Mouse (Mus musculus): Measurements from ENCODE around the gene Metap1. TPM values are rescaled to one million over a fixed set of nuclear protein-coding genes. Genes with fewer than 3 reads are reported as not detected.
A peak's percentile ranks its signal among the peaks of the same experiment; 100 is the strongest.

Gene Metap1
- polyA plus RNA-seq, 1 experiment = 23.1 TPM

- H3K4me3 ChIP-seq (ENCODE audit: control insufficient read depth, insufficient read depth, low read length) = no peak overlapping the region
- TF ChIP-seq CTCF (IDR thresholded peaks at IDR 0.05; ENCODE audit: borderline replicate concordance, control insufficient read depth, extremely low read depth, insufficient read depth, low read length, poor library complexity) (no peak), POLR2A (IDR thresholded peaks at IDR 0.05; ENCODE audit: control insufficient read depth, extremely low read depth, insufficient read depth, low read length, poor library complexity) (no peak)
- DNase-seq = peak; percentile 54
- no peaks in the 10 kb centered on the region for H3K27me3 ChIP-seq (ENCODE audit: control insufficient read depth, insufficient read depth, low read length)
- 81% methylated on average over 3 of the region's 3 CpGs for WGBS
- no peak overlapping the region for H3K27ac ChIP-seq (ENCODE audit: control insufficient read depth, insufficient read depth, low read length)
- H3K4me1 ChIP-seq (replicated peaks; ENCODE audit: control insufficient read depth, insufficient read depth, low read length) = peaks cover 3% of the 10 kb centered on the region
- H3K36me3 ChIP-seq (ENCODE audit: control insufficient read depth, insufficient read depth, low read length) = no peaks in the 10 kb centered on the region
These were observed 28.6 kb upstream of the Metap1 start for GRCm38 (mm10) chr3:138517881-138518280.

- TF ChIP-seq POLR2A (IDR thresholded peaks at IDR 0.05; ENCODE audit: control insufficient read depth, extremely low read depth, insufficient read depth, low read length, poor library complexity) (no peak), CTCF (IDR thresholded peaks at IDR 0.05; ENCODE audit: borderline replicate concordance, control insufficient read depth, extremely low read depth, insufficient read depth, low read length, poor library complexity) (no peak)
- H3K27me3 ChIP-seq (ENCODE audit: control insufficient read depth, insufficient read depth, low read length) = no peaks in the 10 kb centered on the region
- H3K36me3 ChIP-seq (ENCODE audit: control insufficient read depth, insufficient read depth, low read length) = no peaks in the 10 kb centered on the region
- 87% methylated on average over 10 of the region's 10 CpGs for WGBS
- H3K4me1 ChIP-seq (replicated peaks; ENCODE audit: control insufficient read depth, insufficient read depth, low read length) = no peaks in the 10 kb centered on the region
- DNase-seq = no peak
- no peak overlapping the region for H3K27ac ChIP-seq (ENCODE audit: control insufficient read depth, insufficient read depth, low read length)
- H3K4me3 ChIP-seq (ENCODE audit: control insufficient read depth, insufficient read depth, low read length) = no peak overlapping the region
These were observed 26.5 kb upstream of the Metap1 start for GRCm38 (mm10) chr3:138515656-138516370.

GRCm38 (mm10) chr3:138514749-138515148 is 25.4 kb upstream of the Metap1 start:
- 84% methylated on average over 3 of the region's 3 CpGs for WGBS
- no peak for TF ChIP-seq CTCF (IDR thresholded peaks at IDR 0.05; ENCODE audit: borderline replicate concordance, control insufficient read depth, extremely low read depth, insufficient read depth, low read length, poor library complexity)
- no peak for TF ChIP-seq POLR2A (IDR thresholded peaks at IDR 0.05; ENCODE audit: control insufficient read depth, extremely low read depth, insufficient read depth, low read length, poor library complexity)
- no peaks in the 10 kb centered on the region for H3K36me3 ChIP-seq (ENCODE audit: control insufficient read depth, insufficient read depth, low read length)

GRCm38 (mm10) chr3:138513243-138513642 is 23.9 kb upstream of the Metap1 start:
- no peak for DNase-seq
- WGBS = 92% methylated on average over 12 of the region's 12 CpGs
- H3K27ac ChIP-seq (ENCODE audit: control insufficient read depth, insufficient read depth, low read length) = no peak overlapping the region
- TF ChIP-seq CTCF (IDR thresholded peaks at IDR 0.05; ENCODE audit: borderline replicate concordance, control insufficient read depth, extremely low read depth, insufficient read depth, low read length, poor library complexity) (no peak), POLR2A (IDR thresholded peaks at IDR 0.05; ENCODE audit: control insufficient read depth, extremely low read depth, insufficient read depth, low read length, poor library complexity) (no peak)
- no peaks in the 10 kb centered on the region for H3K27me3 ChIP-seq (ENCODE audit: control insufficient read depth, insufficient read depth, low read length)
- no peak overlapping the region for H3K4me3 ChIP-seq (ENCODE audit: control insufficient read depth, insufficient read depth, low read length)
- no peaks in the 10 kb centered on the region for H3K4me1 ChIP-seq (replicated peaks; ENCODE audit: control insufficient read depth, insufficient read depth, low read length)
- no peaks in the 10 kb centered on the region for H3K36me3 ChIP-seq (ENCODE audit: control insufficient read depth, insufficient read depth, low read length)

More at GRCm38 (mm10) chr3:138514749-138515148, 25.4 kb upstream of the Metap1 start:
- Histone ChIP-seq H3K4me3 (ENCODE audit: control insufficient read depth, insufficient read depth, low read length) (no peak overlapping the region), H3K27ac (ENCODE audit: control insufficient read depth, insufficient read depth, low read length) (no peak overlapping the region), H3K4me1 (replicated peaks; ENCODE audit: control insufficient read depth, insufficient read depth, low read length) (no peaks in the 10 kb centered on the region), H3K27me3 (ENCODE audit: control insufficient read depth, insufficient read depth, low read length) (no peaks in the 10 kb centered on the region)
- no peak for DNase-seq

- Histone ChIP-seq H3K27ac (ENCODE audit: control insufficient read depth, insufficient read depth, low read length) (no peak overlapping the region), H3K36me3 (ENCODE audit: control insufficient read depth, insufficient read depth, low read length) (no peaks in the 10 kb centered on the region), H3K27me3 (ENCODE audit: control insufficient read depth, insufficient read depth, low read length) (no peaks in the 10 kb centered on the region), H3K4me3 (ENCODE audit: control insufficient read depth, insufficient read depth, low read length) (no peak overlapping the region), H3K4me1 (replicated peaks; ENCODE audit: control insufficient read depth, insufficient read depth, low read length) (no peaks in the 10 kb centered on the region)
- TF ChIP-seq CTCF (IDR thresholded peaks at IDR 0.05; ENCODE audit: borderline replicate concordance, control insufficient read depth, extremely low read depth, insufficient read depth, low read length, poor library complexity) (no peak), POLR2A (IDR thresholded peaks at IDR 0.05; ENCODE audit: control insufficient read depth, extremely low read depth, insufficient read depth, low read length, poor library complexity) (no peak)
- WGBS = 91% methylated on average over 5 of the region's 5 CpGs
- DNase-seq = no peak
These were observed 21.2 kb upstream of the Metap1 start for GRCm38 (mm10) chr3:138510471-138510870.

- H3K27me3 ChIP-seq (ENCODE audit: control insufficient read depth, insufficient read depth, low read length) = no peaks in the 10 kb centered on the region
- H3K4me3 ChIP-seq (ENCODE audit: control insufficient read depth, insufficient read depth, low read length) = no peak overlapping the region
- DNase-seq = no peak
- H3K4me1 ChIP-seq (replicated peaks; ENCODE audit: control insufficient read depth, insufficient read depth, low read length) = no peaks in the 10 kb centered on the region
- WGBS = 92% methylated on average over 2 of the region's 2 CpGs
- no peak for TF ChIP-seq POLR2A (IDR thresholded peaks at IDR 0.05; ENCODE audit: control insufficient read depth, extremely low read depth, insufficient read depth, low read length, poor library complexity)
- TF ChIP-seq CTCF (IDR thresholded peaks at IDR 0.05; ENCODE audit: borderline replicate concordance, control insufficient read depth, extremely low read depth, insufficient read depth, low read length, poor library complexity) = no peak
- H3K27ac ChIP-seq (ENCODE audit: control insufficient read depth, insufficient read depth, low read length) = no peak overlapping the region
- H3K36me3 ChIP-seq (ENCODE audit: control insufficient read depth, insufficient read depth, low read length) = no peaks in the 10 kb centered on the region
These were observed 20.3 kb upstream of the Metap1 start for GRCm38 (mm10) chr3:138509581-138509980.

All from thymus, adult 2 months (tissue).